Mouse (Mus musculus) heart, adult 2 months (tissue): ENCODE measurements around the gene Gmds.

ENCODE experiments used
- CTCF ChIP-seq: fragments of 200-600 bp; IDR thresholded peaks from 2 replicates; pipeline ENCODE4 v1.8.1; 2022; ENCODE audit warnings: antibody characterized with exemption, mild to moderate bottlenecking, moderate library complexity
- POLR2A ChIP-seq: fragments of 200-500 bp; IDR thresholded peaks from 2 replicates; pipeline ENCODE4 v1.6.1; 2011; ENCODE audit warnings: mild to moderate bottlenecking, low read depth, low read length, control low read depth; ENCODE audit not compliant: insufficient read depth

DNA sequence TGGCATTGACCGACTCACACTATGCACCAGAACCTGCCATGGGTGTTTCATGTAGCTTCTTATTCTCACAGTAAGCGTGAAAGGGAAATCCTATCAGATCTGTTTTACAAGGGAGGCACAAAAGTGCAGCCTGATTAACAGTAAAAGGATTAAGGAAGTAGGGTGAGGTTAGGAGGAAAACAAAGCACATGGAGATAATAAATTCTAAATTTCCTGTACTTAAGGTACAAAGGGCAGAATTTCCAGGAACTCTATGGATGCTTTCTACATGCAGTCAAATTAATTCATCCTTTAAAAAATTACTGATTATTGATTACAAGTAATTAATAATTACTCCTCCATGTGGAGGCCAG is 34.0 kb upstream of the Gmds start:
- TF ChIP-seq CTCF, result no peak
- TF ChIP-seq POLR2A, result no peak
